18 mouse cellular contexts compared by ENCODE assay signal in the genomic region with DNA sequence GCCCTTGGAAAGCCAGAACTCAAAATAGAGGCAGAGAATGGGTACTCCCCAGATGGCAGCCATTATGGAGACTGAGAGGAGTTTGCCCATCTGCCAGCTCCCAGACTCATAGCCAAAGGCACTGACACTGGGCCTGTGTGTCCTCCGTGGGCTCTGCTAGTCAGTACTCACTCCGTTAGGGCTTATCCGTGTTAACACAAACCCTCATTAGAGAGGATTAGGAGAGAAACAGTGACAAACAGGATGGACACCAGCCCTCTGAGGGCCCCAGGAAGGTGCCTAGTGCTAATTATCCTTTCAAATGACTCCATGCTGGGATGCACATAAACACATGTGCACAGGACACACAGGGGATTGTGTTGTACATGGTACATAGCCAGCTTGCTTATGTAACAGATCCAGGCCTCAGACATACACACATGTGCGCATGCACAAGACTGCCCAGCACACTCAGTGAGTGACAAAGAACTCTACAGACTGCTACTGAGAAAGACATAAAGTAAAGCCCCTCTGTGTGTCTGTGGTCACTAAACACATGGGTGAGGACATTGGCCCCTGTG.
DNase-seq lines count a peak whose midpoint lies in the region; ATAC-seq and TF ChIP-seq lines count a peak whose summit lies in the region.
"Had no signal": no experiment of that assay in that cellular context is flagged by ENCODE, and none has a peak within 500 bp of the region (broad histone marks: within the 10 kb centered on the region; RNA-seq: fewer than 3 reads in every experiment).

No protein-coding gene starts in this region.

- no peak overlapping the region for H3K27ac ChIP-seq in midbrain, embryonic 12.5 days (replicated peaks)
- H3K27ac ChIP-seq: embryonic facial prominence, embryonic 15.5 days; forebrain, embryonic 15.5 days; hindbrain, embryonic 15.5 days had no signal

- TF ChIP-seq POLR2A in brain, embryonic 14.5 days (IDR thresholded peaks at IDR 0.05; ENCODE audit: borderline replicate concordance, extremely low read depth, insufficient read depth, insufficient read length, poor library complexity, severe bottlenecking), result no peak

- TF ChIP-seq CTCF in brain, embryonic 14.5 days (IDR thresholded peaks at IDR 0.05; ENCODE audit: borderline replicate concordance, extremely low read depth, insufficient read depth, insufficient read length), result no peak

- no peak overlapping the region for H3K9ac ChIP-seq in midbrain, embryonic 12.5 days (replicated peaks)
- H3K9ac ChIP-seq: embryonic facial prominence, embryonic 15.5 days; forebrain, embryonic 15.5 days; heart, embryonic 12.5 days; hindbrain, embryonic 15.5 days had no signal

- peak; percentile 58; the same call in 1 of the 2 replicates for ATAC-seq in midbrain, embryonic 12.5 days (ENCODE audit: low FRiP score, low read depth)
- ATAC-seq in megakaryocyte progenitor cell, adult 5-6 weeks (replicated peaks; ENCODE audit: poor library complexity), result no peak
- ATAC-seq: forebrain, embryonic 15.5 days had no signal

- H3K9me3 ChIP-seq in midbrain, embryonic 12.5 days, result no peaks in the 10 kb centered on the region
- H3K9me3 ChIP-seq: embryonic facial prominence, embryonic 15.5 days; forebrain, embryonic 15.5 days; heart, embryonic 12.5 days; hindbrain, embryonic 15.5 days had no signal

- intact Hi-C loops in heart, postnatal 14 days (cut with DNase I), result no loop called here

- no peak overlapping the region for H3K4me3 ChIP-seq in midbrain, embryonic 12.5 days
- H3K4me3 ChIP-seq: embryonic facial prominence, embryonic 15.5 days; erythroblast, embryonic 14.5 days; forebrain, embryonic 15.5 days; heart, embryonic 12.5 days; hindbrain, embryonic 15.5 days had no signal

- peak; percentile 39 for DNase-seq in heart, adult 11 months
- DNase-seq in heart, postnatal 14 days, result no peak
- peak; percentile 61 for DNase-seq in brain, embryonic 14.5 days (ENCODE audit: low read depth)
- DNase-seq in retina, embryonic 14.5 days (ENCODE audit: low spot score), result peak; percentile 24
- no peak for DNase-seq in lung, postnatal 10 days
- DNase-seq: adrenal gland, adult 2 months; adrenal gland, postnatal 25 days; cerebellum, adult 2 months; embryo, embryonic 11 days; gastrocnemius, postnatal 14 days; heart, postnatal 36 days had no signal

- 0 out of 2 replicates have a peak, but pooled peaks cover 3% of the 10 kb centered on the region for H3K4me1 ChIP-seq in midbrain, embryonic 12.5 days
- H3K4me1 ChIP-seq: embryonic facial prominence, embryonic 15.5 days; forebrain, embryonic 15.5 days; heart, embryonic 12.5 days; hindbrain, embryonic 15.5 days had no signal

- no peaks in the 10 kb centered on the region for H3K36me3 ChIP-seq in midbrain, embryonic 12.5 days
- H3K36me3 ChIP-seq: embryonic facial prominence, embryonic 15.5 days; forebrain, embryonic 15.5 days; heart, embryonic 12.5 days; hindbrain, embryonic 15.5 days had no signal

- H3K27me3 ChIP-seq in midbrain, embryonic 12.5 days, result 0 out of 2 replicates have a peak, but pooled peaks cover 4% of the 10 kb centered on the region
- H3K27me3 ChIP-seq: embryonic facial prominence, embryonic 15.5 days; forebrain, embryonic 15.5 days; heart, embryonic 12.5 days; hindbrain, embryonic 15.5 days had no signal

- WGBS in midbrain, embryonic 12.5 days, result 45% methylated on average over 4 of the region's 4 CpGs

- no peak overlapping the region for H3K4me2 ChIP-seq in midbrain, embryonic 12.5 days (replicated peaks)
- H3K4me2 ChIP-seq: embryonic facial prominence, embryonic 15.5 days; forebrain, embryonic 15.5 days; heart, embryonic 12.5 days; hindbrain, embryonic 15.5 days had no signal

Comparison
In these comparisons a context has a peak if more than half of its experiments do, and no peak if none do; other contexts are left out.
1. DNase-seq: peak in heart, adult 11 months (single experiment), brain, embryonic 14.5 days (single experiment) and retina, embryonic 14.5 days (single experiment); none in heart, postnatal 14 days (0 of 2) and lung, postnatal 10 days (single experiment).